Mouse (Mus musculus): ENCODE measurements at regions not wholly inside any gene's neighbourhood (a gene's known extent, or its start where the extent isn't known, plus 50 kb on each side); places are given as distances from the start of the nearest gene placed in this dataset.

- no peak for TF ChIP-seq MYOD1 (IDR thresholded peaks at IDR 0.05; ENCODE audit: control insufficient read depth, insufficient read length, low read depth)
- no peak for TF ChIP-seq USF1 (IDR thresholded peaks at IDR 0.05; ENCODE audit: low read depth)
- TF ChIP-seq CTCF (IDR thresholded peaks at IDR 0.05; ENCODE audit: control insufficient read depth, insufficient read depth, insufficient read length) = no peak
- no peak for TF ChIP-seq FOSL1 (IDR thresholded peaks at IDR 0.05; ENCODE audit: insufficient read depth, low read length, poor library complexity, severe bottlenecking)
- no peak for TF ChIP-seq MAX (IDR thresholded peaks at IDR 0.05)
- TF ChIP-seq CEBPB (IDR thresholded peaks at IDR 0.05; ENCODE audit: low read depth) = no peak
Observed at GRCm38 (mm10) chr2:174853786-174854185, 93.4 kb downstream of the Edn3 start.

All from C2C12 (cell line).